Mouse (Mus musculus): Measurements from ENCODE around the gene Rgl1. TPM values are rescaled to one million over a fixed set of nuclear protein-coding genes. Genes with fewer than 3 reads are reported as not detected.

The Rgl1 gene
- polyA plus RNA-seq, 1 experiment from 2014 or later = 51.2 TPM

DNA sequence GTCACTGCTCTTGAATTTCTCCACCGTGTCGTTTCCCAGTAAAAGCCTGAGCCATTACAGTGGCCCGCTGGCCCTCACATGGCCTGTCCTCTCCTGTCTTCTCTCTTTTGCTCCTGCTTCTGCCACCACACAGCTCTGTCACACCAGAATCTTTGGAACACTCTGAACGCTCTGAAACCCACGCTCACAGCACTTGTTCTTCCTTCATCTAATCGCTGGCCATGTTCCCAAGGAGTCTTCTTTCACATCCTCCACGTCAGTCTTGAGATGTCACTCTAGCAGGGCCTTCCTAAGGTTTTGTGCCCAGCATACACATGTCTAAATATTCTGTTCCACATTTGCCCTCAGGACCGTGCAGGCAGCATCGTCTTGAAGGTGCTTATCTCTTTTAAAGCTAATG lies 4.9 kb upstream of the Rgl1 start:
- 0 out of 2 replicates have a peak, but pooled peaks cover 4% of the 10 kb centered on the region for H3K4me1 ChIP-seq
- no peaks in the 10 kb centered on the region for H3K9me3 ChIP-seq
- peaks cover 68% of the 10 kb centered on the region for H3K36me3 ChIP-seq
- H3K4me3 ChIP-seq = no peak overlapping the region
- no peak for DNase-seq (ENCODE audit: low spot score)
- 91% methylated on average over 9 of the region's 9 CpGs for WGBS
- no peak overlapping the region for H3K27ac ChIP-seq
- H3K27me3 ChIP-seq (ENCODE audit: insufficient read depth, poor library complexity, severe bottlenecking) = no peaks in the 10 kb centered on the region

DNA sequence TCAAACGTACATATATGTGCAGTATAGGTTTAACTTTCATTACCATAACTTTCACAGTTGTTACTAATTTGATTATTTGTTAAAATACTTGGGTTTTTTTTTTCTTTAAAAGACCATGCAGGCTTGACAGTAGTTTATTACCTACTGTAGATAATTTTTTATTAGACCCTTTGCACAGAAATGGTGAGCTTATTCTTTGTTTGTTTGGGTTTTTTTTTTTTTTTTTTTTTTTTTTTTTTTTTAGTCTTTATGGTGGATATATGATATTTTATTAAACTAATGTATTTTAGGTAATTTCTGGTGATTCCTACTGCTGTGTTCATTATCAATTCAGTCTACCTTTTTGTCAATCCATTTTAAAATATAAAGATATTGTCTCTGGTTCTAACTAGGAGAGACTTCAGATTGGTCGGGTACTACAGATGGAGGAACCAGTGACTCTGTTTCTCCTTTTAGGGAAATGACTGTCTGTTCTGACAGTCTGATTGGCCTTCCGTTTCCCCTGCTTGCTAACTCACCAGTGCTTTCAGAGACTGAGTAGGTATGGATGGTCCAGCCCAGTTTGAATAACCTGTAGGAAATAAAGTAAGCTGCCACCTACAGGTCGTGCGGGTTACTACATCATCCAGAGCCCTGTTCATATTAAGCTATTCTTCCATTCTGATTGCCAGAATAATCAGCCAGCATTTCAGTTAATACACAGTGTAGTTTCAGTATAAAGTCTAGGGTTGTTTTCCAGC lies 1.8 kb upstream of the Rgl1 start:
- H3K27ac ChIP-seq = peak overlapping the region; percentile 97
- H3K4me3 ChIP-seq = peak overlapping the region; percentile 99
- H3K27me3 ChIP-seq (ENCODE audit: insufficient read depth, poor library complexity, severe bottlenecking) = peaks cover 14% of the 10 kb centered on the region
- H3K36me3 ChIP-seq = peaks cover 37% of the 10 kb centered on the region
- 9% methylated on average over 5 of the region's 5 CpGs for WGBS
- DNase-seq (ENCODE audit: low spot score) = peak; percentile 94
- H3K9me3 ChIP-seq = no peaks in the 10 kb centered on the region
- H3K4me1 ChIP-seq = peaks cover 10% of the 10 kb centered on the region; the same call in 1 of the 2 replicates

DNA sequence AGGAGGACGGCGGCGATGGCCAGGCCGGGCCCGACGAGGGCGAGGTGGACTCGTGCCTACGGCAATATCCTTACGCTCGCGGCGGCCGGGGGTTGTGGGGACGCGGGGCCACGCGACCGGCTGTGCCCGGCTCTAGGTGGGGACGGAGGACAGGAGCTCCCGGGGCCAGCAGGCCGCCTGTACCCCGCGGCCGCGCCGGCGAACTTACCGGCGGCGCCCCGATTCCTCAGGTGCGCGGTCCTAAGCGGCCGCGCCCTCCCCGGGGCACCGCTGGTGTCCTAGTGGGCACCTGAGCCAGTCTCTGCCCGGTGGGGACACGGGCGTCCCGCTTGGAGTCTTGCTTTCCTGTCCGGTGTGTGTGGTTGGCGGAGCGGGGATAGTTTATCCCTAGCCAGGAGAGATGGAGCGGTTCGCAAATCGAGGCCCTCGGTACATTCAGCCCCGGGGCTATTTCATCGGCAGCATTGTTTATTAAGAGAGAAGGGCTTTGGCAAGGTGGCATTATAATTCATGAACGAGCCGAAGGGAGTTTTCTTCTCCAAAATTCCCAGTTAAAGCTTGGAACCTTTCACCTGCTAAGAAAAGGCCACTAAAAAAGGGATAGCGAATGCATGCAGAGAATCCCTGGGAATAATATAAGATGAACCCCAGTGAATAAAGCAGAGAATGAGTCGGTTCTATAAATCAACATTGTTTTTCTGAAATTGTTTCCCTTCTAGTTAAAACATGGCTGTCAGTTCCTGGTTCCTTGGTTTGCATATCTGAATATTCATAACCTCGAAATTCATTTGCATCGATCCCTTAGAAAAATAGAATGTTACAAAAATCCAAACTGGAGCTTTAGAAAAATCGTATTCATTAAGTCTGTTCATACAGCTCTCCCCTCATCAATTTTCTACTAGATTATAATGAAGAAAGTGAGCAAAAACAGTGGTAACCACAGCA lies 925 bp upstream of the Rgl1 start:
- peak; percentile 83 for DNase-seq (ENCODE audit: low spot score)
- 3% methylated on average over 59 of the region's 60 CpGs for WGBS

DNA sequence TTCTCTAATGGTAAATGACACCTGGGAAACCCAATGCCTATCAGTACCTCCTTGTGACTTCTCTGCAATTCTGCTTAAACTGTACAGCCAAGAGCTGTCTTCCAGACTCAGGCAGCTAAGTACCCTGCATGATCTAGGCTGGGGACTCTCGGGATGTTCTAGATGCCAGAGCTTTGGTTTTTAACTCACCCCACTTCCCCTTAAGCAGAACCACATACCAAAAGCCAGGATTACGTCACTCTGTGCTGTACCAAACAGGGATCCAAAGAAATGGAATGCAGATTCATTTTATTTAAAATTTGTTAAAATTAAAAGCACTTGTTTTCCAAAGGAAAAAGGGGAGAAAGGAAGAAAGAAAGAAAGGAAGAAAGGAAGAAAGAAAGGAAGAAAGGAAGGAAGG lies 4.4 kb downstream of the Rgl1 start:
- no peak for DNase-seq (ENCODE audit: low spot score)
- H3K4me3 ChIP-seq = no peak overlapping the region
- WGBS = 66% methylated on average over 2 of the region's 2 CpGs
- peaks cover 14% of the 10 kb centered on the region for H3K27me3 ChIP-seq (ENCODE audit: insufficient read depth, poor library complexity, severe bottlenecking)
- no peak overlapping the region for H3K27ac ChIP-seq
- H3K9me3 ChIP-seq = no peaks in the 10 kb centered on the region
- H3K4me1 ChIP-seq = peaks cover 10% of the 10 kb centered on the region; the same call in 1 of the 2 replicates
- no peaks in the 10 kb centered on the region for H3K36me3 ChIP-seq

More for the DNA sequence above, 925 bp upstream of the Rgl1 start:
- peaks cover 10% of the 10 kb centered on the region; the same call in 1 of the 2 replicates for H3K4me1 ChIP-seq
- H3K36me3 ChIP-seq = peaks cover 29% of the 10 kb centered on the region
- peak overlapping the region; percentile 97 for H3K27ac ChIP-seq
- H3K27me3 ChIP-seq (ENCODE audit: insufficient read depth, poor library complexity, severe bottlenecking) = peaks cover 14% of the 10 kb centered on the region
- H3K9me3 ChIP-seq = no peaks in the 10 kb centered on the region
- peak overlapping the region; percentile 99 for H3K4me3 ChIP-seq

DNA sequence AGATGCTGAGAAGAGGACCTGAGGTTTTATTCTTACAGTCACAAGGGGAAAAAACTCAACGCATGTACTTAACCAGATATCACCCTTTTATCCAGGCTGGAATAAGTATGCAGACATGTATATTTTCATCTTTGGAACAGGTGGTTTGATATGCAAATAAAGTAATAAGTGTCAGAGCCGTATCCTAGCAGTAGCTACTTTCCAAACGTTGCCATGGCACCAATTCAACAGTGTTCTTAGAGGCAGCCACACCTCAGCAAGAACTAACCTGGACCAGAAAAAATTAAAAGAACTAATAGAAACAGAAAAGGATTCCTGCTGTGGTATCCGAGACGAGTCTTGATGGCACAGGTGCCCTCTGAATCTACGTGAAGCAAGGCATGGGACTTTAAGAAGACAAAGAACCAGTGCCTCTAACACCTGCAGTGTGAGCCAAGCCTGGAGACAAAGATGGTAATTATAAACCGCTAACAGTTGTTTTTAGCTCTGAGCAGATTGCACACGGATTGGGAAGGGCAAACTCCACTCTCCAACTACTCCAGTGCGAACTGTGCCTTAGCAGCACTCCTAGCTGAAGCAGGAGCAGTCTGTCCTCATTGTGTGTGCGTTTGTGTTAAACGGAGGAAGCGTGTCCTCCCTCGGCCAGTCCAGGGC lies 15.7 kb downstream of the Rgl1 start, which contains the start of gene Apobec4:
Apobec4 (plus strand) TSS at position 240 of the 654 bp plus-strand sequence.
- no peak within 1 kb of the TSS for H3K4me3 ChIP-seq
- no peaks in the 10 kb centered on the region for H3K36me3 ChIP-seq
- H3K27me3 ChIP-seq (ENCODE audit: insufficient read depth, poor library complexity, severe bottlenecking) = no peaks in the 10 kb centered on the region
- no peak for DNase-seq (ENCODE audit: low spot score)
- H3K9me3 ChIP-seq = no peaks in the 10 kb centered on the region
- WGBS = 75% methylated on average over 13 of the region's 13 CpGs
- 0 out of 2 replicates have a peak, but pooled peaks cover 4% of the 10 kb centered on the region for H3K4me1 ChIP-seq
- no peak within 1 kb of the TSS for H3K27ac ChIP-seq

DNA sequence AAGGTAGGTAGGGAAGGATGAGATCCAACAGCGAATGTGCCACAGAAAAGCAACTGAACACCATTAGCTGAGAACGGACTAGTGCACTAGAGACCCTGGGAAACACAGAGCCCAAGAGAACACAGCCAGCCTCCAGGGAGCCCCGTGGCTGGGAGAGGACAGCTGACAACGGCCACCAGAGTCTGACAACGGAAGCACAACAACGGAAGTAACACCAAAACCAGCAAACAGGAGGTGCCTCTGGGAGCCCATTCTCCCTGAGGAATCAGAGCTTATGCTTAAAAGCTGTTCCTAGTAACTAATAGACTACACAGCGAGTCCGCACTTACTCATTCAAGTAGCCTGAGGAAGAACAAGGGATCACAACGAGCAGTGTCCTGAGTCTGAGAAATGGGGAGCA lies 16.9 kb downstream of the Rgl1 start:
- Histone ChIP-seq H3K4me1 (0 out of 2 replicates have a peak, but pooled peaks cover 4% of the 10 kb centered on the region), H3K36me3 (no peaks in the 10 kb centered on the region), H3K27me3 (ENCODE audit: insufficient read depth, poor library complexity, severe bottlenecking) (no peaks in the 10 kb centered on the region), H3K9me3 (no peaks in the 10 kb centered on the region), H3K4me3 (no peak overlapping the region), H3K27ac (no peak overlapping the region)
- 66% methylated on average over 9 of the region's 9 CpGs for WGBS
- DNase-seq (ENCODE audit: low spot score) = no peak

DNA sequence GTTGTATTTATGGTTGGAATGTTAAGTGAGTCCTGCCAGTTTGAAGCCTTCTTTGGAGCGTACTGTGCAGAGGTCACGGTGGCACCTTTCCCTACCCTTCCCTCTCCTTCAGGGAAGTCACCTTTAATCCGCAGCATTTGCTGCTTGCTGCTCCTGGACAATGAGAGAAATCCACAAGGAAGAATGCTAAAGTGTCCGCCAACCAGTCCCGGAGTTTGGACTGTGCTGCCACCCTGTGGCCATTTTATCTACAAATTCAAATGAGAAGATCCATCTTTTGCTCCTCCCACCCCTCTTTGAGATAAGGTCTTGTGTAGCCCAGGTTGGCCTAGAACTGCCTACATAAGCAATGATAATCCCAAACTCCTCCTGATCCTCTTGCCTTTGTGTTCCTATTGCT lies 19.7 kb downstream of the Rgl1 start:
- H3K27me3 ChIP-seq (ENCODE audit: insufficient read depth, poor library complexity, severe bottlenecking) = no peaks in the 10 kb centered on the region
- peak; percentile 82 for DNase-seq (ENCODE audit: low spot score)
- WGBS = 9% methylated on average over 5 of the region's 5 CpGs
- no peak overlapping the region for H3K4me3 ChIP-seq
- no peaks in the 10 kb centered on the region for H3K36me3 ChIP-seq
- no peak overlapping the region for H3K27ac ChIP-seq
- peaks cover 15% of the 10 kb centered on the region; the same call in 1 of the 2 replicates for H3K4me1 ChIP-seq
- H3K9me3 ChIP-seq = no peaks in the 10 kb centered on the region

DNA sequence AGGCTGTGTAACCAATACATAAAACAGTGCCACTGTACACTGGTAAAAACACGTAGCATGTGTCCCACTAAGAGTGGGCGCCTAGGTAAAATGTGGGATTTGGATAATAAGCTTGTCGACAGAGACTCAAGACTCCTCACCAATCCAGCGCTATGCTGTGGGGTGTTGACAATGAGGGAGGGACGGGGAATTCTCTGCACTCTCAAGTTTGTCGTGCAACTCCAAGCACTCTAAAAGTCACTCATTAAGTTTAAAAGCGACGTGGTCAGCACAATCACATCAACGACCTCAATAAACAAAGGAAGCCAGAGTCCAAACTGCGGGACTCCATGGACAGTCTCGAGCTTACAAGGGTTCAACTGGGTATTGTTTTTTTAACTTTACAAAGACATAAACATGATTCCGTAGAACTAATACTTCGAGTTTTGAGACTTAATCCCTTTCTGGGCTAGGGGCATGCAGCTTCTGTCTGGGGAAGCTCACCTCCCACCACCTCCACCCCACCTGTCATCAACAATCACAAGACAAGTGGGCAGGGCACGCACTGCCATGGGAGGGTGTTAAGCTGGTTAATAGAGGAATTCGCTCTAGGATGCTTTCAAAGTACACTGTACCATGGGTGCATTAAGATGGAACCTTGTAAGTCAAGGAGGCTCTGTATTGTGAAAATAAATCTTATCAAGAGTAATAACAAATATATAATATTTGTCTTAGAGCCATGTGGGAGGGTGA lies 22.9 kb downstream of the Rgl1 start:
- H3K4me3 ChIP-seq = no peak overlapping the region
- H3K4me1 ChIP-seq = peaks cover 18% of the 10 kb centered on the region
- H3K27me3 ChIP-seq (ENCODE audit: insufficient read depth, poor library complexity, severe bottlenecking) = no peaks in the 10 kb centered on the region
- DNase-seq (ENCODE audit: low spot score) = no peak
- H3K27ac ChIP-seq = peak overlapping the region; percentile 72
- H3K9me3 ChIP-seq = no peaks in the 10 kb centered on the region
- WGBS = 41% methylated on average over 15 of the region's 15 CpGs
- no peaks in the 10 kb centered on the region for H3K36me3 ChIP-seq

DNA sequence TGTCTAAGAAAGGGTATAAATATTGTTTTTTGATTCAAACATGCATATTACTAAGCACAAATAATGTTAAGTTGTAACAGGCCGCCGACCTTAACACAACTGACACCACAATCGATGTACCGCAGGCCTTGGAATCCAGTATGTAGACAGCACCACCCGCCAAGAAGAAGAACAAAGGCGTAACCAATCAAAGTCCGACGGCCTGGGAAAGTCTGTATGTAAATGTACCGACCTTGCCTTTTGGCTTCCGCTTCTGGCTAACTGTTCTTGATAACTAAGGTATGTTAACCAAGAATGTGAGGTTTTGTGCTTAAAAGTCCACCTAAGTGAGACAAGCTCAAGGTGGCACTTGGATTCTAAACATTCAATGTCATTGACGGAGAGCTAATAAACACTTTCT lies 26.8 kb downstream of the Rgl1 start:
- H3K36me3 ChIP-seq = no peaks in the 10 kb centered on the region
- H3K27ac ChIP-seq = no peak overlapping the region
- H3K27me3 ChIP-seq (ENCODE audit: insufficient read depth, poor library complexity, severe bottlenecking) = no peaks in the 10 kb centered on the region
- H3K4me3 ChIP-seq = no peak overlapping the region
- H3K4me1 ChIP-seq = peaks cover 22% of the 10 kb centered on the region
- 87% methylated on average over 11 of the region's 11 CpGs for WGBS
- no peaks in the 10 kb centered on the region for H3K9me3 ChIP-seq
- no peak for DNase-seq (ENCODE audit: low spot score)

DNA sequence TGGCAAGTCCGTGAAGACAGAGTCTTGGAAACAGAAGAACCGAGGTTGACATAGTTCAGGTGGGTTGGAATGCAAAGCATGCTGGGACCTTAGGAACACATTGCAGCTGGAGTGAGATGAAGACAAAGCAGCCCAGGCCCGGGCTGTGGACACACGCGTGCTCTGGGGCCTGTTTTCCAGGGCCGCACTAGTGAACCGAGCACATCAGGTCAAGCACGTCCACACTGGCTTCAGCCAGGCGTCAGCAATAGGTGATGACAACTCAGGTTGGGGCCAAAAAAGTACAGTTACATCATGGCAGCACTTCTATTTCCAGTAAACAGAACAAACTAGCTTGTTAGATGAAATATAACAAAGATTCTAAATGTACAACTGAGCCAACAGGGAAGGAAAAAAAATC lies 27.4 kb downstream of the Rgl1 start:
- no peak overlapping the region for H3K4me3 ChIP-seq
- H3K27ac ChIP-seq = peak overlapping the region; percentile 70; the same call in 1 of the 2 replicates
- peak; percentile 85 for DNase-seq (ENCODE audit: low spot score)
- H3K36me3 ChIP-seq = no peaks in the 10 kb centered on the region
- H3K4me1 ChIP-seq = peaks cover 22% of the 10 kb centered on the region
- 50% methylated on average over 9 of the region's 9 CpGs for WGBS
- H3K9me3 ChIP-seq = no peaks in the 10 kb centered on the region
- H3K27me3 ChIP-seq (ENCODE audit: insufficient read depth, poor library complexity, severe bottlenecking) = no peaks in the 10 kb centered on the region

DNA sequence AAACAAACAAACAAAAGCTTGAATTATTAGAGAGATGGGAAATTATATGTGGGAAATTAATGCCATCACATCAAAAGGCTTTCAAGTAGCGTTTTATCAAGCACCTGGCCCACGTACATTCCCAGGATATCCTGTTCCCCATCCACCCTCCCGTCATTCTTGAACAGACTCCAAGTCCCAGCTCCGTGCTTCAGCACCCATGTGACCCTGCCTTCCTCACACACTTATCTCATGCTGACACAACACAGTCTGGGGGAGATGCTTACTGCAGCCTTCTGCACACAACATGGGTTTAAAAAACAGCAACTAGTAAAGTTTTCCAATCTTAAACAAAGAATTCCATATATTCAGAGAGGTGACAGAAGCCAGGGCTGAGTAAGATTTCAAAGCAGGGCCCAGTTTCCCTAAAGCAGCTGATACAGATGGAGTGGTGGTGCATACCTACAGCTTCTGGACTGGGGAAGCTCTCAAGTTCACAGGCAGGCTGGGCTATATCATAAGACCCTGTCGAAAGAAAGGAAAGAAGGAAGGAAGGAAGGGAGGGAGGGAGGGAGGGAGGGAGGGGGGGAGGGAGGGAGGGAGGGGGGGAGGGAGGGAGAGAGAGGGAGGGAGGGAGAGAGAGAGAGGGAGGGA lies 38.4 kb downstream of the Rgl1 start:
- no peak for DNase-seq (ENCODE audit: low spot score)
- peak overlapping the region; percentile 64; the same call in 1 of the 2 replicates for H3K27ac ChIP-seq
- H3K4me3 ChIP-seq = no peak overlapping the region
- H3K9me3 ChIP-seq = no peaks in the 10 kb centered on the region
- WGBS = 22% methylated on average over 4 of the region's 5 CpGs
- no peaks in the 10 kb centered on the region for H3K36me3 ChIP-seq
- H3K27me3 ChIP-seq (ENCODE audit: insufficient read depth, poor library complexity, severe bottlenecking) = no peaks in the 10 kb centered on the region
- peaks cover 21% of the 10 kb centered on the region for H3K4me1 ChIP-seq

DNA sequence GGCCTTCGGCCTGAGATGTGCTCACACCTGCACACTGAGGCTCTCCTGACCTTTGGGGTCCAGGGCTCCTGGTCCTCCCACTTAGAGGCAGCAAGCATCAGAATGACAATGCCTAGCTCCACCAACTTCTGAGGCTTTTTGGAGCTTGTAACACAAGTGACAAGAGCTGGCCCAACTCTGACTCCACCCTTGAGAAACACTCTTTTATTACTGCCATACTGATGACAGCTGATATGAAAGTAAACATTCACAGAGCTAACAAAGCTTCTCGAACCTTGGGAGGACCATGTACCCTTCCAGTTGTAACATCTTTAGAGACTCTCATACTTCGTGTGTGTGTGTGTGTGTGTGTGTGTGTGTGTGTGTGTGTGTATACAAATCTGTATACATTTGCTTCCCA lies 40.1 kb downstream of the Rgl1 start:
- no peaks in the 10 kb centered on the region for H3K36me3 ChIP-seq
- H3K9me3 ChIP-seq = no peaks in the 10 kb centered on the region
- H3K27ac ChIP-seq = 0 out of 2 replicates have a peak overlapping the region, but pooled peaks have one; percentile 29
- no peak for DNase-seq (ENCODE audit: low spot score)
- peaks cover 26% of the 10 kb centered on the region for H3K4me1 ChIP-seq
- H3K4me3 ChIP-seq = no peak overlapping the region
- WGBS = 68% methylated on average over 3 of the region's 3 CpGs
- H3K27me3 ChIP-seq (ENCODE audit: insufficient read depth, poor library complexity, severe bottlenecking) = no peaks in the 10 kb centered on the region

Measured in heart, embryonic 10.5 days (tissue).